Mouse (Mus musculus) cerebellum, adult (tissue): ENCODE results near the gene Tmem156.
A peak's percentile ranks its signal among the peaks of the same experiment; 100 is the strongest.
"Not testable (repeated sequence)": the region's sequence is repeated elsewhere in the genome, so short reads cannot be mapped to it uniquely, and the experiment has no call there.

ENCODE experiments used
- ATAC-seq: cut with Nextera tagmentation; 2 replicates; pipeline ENCODE4 v1.9.2; 2017; ENCODE audit warnings: mild to moderate bottlenecking, moderate library complexity, mixed read lengths; ENCODE audit not compliant: insufficient number of reproducible peaks, low FRiP score, low TSS enrichment

The Tmem156 gene

DNA sequence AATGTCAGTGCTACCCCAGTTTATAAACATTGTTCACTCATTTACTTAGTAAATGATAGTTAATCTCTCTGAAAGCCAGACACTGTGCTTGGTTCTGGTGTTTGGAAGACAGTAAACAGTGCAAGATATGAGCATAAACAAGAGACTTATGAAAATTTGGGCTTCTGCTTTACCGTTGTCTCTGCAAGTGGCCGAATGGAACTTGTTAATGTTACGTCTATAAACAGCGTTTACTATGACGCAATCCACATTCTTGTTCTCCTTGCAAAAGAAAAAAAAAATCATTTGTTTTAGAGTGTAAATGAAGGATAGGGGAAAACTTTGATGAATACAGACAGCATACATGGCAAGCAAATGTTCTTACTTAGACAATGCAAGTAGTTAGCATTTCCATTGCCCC lies at the start of gene Tmem156:
Gene Tmem156, minus strand, starts transcription at position 212 of the 400 bp plus-strand sequence.
- no peak for ATAC-seq

DNA sequence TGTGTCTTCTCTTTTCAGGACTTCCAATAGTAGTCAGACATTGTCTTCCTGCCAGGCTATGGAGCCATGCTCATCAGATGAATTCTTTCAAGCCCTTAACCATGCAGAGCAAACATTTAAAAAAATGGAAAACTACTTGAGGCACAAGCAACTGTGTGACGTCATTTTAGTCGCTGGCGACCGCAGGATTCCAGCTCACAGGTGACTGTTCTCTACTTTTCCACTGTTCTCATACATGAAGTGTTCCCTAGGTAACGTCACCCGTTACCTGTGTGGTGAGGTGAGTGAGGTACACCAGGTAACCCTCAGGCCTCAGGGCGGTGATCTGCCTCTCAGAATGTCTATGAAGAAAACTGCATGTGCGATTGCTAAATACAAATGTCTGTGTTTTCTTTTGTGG lies 49.3 kb upstream of the Tmem156 start:
- no peak for ATAC-seq

DNA sequence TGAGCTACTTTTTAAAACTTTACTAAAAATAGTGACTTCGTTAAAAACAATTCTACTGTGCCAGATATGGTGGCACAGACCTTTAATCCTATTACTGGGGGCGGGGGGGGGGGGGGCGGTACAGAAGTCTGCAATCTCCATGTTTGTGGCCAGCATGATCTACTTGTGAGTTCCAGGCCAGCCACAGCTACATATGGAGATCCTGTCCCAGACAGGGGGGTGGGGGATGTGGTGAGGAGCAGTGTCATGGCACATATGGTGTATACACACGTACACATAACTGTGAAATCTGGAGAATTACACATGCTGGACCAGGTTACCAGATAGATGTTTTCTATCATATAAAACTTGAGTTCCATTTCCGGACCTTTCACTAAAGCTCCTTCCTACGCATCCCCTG lies 45.1 kb upstream of the Tmem156 start:
- no peak for ATAC-seq

DNA sequence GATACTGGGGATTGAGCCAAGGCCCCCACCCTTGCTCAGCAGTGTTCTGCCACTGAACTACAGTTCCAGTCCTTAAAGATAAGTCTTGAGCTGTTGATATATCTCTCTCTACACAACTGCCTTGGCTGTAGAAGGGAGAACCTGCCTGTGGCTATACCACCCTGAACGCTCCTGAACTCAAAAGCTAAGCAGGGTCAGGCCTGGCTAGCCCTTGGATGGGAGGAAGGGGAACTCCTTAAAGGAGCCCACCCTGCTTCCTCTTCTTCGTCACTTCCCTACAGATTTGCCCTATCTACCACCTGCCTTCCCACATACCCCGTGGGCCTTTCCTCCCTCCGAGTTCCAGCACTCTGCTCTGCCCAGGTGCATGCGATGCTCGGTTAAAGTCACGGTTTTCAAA lies 44.2 kb upstream of the Tmem156 start:
- ATAC-seq = no peak

DNA sequence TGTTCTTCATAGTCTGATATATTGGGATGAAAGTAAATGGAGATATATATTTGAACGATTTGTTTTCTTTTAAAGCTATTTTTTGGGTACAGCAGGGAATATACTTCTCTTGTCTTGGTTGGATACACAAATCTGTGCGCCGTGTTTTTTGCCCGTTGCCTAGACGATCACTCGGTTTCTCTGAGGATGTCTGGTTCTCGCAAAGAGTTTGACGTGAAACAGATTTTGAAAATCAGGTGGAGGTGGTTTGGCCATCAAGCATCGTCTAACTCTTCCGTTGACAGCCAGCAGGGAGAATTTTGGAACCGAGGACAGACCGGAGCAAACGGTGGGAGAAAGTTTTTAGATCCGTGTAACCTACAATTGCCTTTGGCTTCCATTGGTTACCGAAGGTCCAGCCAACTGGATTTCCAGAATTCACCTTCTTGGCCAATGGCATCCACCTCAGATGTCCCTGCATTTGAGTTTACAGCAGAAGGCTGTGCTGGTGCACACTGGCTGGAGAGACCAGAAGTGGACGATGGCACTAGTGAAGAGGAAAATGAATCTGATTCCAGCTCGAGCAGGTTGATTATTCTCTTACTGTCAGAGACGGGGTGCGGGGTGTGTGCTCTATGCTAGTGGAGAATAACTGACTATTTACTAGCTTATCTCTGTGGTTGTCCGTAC lies 39.4 kb upstream of the Tmem156 start:
- ATAC-seq = peak; percentile 69; the same call in 1 of the 2 replicates

DNA sequence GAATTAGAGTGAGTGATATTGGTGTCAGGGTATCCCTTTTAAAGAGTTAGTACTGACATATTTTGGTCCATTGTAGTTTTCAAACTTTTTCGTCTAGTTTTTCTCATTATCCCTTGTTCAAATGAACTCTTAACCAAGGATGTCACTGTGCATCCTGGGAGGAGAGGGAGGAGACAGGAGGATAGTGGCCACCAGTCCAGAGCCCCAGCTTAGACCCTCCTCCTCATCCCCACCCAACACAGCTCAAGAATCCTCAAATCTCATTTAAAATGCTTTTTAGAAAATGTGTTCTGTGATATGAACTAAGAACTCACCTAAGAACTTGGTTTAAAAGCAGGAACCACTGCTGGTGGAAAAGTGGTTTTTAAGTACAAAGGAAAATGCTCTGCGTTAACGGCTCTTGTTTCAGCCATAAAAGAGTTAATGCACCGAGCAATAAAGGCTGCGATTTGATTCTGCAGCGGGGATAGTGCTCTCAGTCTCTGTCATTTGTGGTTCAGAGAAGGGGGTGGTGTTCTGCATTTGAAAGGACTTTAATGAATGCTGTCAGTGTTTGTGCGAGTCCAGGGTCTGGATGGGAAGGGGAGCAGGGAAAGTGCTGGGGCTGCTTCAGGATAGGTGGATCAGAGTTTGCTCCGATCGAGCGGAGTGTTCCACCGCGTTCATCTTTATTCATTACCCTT lies 38.7 kb upstream of the Tmem156 start:
- no peak for ATAC-seq

DNA sequence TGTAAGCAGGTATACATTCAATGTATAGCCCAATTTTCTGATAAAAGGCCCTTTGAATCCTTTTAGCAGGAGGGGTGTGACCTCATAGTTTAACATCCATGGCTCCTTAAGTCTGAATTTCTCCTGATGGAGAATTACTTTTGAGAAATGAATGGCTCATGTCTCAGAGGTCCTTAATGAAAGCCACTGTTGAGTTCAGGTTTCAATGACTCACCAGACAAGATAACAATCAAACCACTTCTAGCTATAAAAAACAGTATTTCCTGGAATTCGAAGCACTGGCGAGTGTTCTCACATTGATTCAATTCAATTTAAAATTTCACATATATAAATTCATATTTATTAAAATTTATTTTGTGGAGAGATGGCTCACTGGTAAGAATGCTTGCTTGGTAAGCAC lies 36.5 kb upstream of the Tmem156 start:
- ATAC-seq = no peak

DNA sequence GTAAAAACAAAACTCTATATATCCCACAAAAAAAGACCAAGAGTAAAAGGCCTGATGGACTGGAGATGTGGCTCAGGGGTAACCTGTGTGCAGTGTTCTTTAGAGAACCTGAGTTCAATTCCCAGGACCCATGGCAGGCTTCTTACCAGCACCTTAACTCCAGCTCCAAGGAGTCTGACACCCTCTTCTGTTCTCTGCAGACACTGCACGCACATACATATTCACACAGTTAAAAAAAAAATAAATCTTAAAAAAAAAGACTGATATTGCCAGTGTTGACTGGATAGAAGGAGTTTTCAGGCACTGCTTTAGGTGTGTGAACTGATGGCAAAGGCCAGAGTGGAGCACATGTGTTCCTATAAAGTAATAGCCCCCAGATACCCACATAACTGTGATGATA lies 34.2 kb upstream of the Tmem156 start:
- ATAC-seq = no peak

DNA sequence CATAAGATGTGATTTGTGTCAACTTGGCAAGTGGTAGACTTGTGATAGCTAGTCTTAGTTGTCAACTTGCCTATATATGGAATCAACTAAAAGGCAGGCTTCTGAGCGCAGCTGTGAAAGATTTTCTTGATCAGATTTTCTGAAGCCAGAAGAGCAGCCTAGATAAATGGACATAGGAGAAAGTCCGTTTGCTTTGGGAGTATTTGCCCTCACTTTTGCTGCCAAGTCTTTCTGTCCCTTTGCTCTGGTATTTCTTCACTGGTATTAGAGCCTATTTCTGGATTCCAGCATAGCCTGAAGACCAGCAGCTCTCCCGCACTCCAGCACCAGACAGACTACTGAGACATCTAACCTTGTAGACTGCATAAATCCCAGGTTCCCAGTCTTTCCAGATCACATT lies 30.7 kb upstream of the Tmem156 start:
- no peak for ATAC-seq

DNA sequence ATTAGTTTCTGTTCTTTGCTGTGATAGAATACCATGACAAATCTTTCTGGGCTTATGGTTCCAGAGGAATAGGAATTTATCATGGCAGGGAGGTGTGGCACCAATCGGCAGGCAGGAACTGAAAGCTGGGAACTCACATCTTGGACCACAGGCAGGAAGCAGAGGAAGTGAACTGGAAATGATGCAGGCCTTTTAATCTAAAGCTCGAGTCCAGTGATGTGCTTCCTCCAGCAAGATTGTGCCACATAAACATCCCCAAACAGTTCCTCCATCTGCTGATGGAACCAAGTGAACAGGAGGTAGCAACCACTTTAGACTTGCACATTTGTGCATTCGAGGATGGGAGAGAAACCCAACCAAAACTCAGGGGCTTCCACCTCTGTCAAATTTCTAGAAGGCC lies 28.0 kb upstream of the Tmem156 start:
- ATAC-seq = no peak

DNA sequence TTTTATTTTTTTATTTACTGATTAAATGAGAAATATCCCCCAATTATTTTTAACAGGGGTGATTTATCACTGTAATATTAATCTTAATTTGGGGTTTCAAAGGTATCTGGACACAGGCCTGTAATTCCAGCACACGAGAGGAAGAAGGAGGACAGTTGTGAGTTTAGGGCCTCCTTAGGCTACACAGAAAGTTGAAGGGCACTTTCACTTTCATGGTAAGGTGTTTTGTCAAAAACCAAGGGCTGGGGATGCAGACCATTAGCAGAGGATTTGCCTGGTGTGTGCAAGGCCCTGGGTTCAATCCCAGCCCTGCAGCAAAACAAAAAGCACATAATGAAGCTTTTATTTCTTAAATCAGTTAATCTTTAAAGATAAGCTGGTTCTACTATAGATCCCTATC lies 27.6 kb upstream of the Tmem156 start:
- ATAC-seq = no peak

DNA sequence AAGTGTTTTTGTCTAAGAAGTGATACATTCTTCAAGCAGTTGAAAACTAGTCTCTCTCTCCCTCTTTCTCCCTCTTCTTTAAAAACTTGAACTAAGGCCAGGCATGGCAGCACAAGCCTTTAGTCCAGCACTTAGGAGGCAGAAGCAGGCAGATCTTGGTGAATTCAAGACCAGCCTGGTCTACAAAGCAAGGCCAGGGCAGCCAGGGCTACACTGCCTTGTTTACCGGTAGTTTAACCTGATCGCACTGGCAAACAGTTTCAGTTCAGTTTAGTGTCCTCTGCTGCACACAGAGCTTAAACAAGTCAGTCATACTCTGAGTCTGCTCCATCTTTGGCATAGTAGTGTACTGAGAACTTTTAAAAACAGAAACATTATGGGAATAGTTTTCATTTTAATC lies 24.9 kb upstream of the Tmem156 start:
- no peak for ATAC-seq

DNA sequence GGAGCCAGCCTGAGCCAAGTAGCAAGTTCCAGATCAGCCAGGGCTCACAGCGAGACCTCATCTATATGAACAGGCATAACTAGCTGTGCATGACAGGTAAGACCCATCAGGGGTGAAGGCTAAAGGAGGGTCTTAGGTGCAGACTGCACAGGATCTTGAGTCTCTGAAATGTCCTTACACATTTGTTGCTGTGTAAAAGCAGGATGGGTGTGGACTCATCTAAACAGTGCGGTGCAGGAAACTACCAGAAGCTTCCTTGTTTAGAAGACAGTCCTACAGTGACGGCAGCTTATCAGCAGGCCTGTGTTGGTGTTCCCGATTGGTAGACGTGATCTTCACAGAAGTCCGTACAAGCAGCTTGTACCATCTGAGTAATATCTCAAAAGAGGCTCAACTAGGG lies 21.4 kb upstream of the Tmem156 start:
- ATAC-seq = no peak

DNA sequence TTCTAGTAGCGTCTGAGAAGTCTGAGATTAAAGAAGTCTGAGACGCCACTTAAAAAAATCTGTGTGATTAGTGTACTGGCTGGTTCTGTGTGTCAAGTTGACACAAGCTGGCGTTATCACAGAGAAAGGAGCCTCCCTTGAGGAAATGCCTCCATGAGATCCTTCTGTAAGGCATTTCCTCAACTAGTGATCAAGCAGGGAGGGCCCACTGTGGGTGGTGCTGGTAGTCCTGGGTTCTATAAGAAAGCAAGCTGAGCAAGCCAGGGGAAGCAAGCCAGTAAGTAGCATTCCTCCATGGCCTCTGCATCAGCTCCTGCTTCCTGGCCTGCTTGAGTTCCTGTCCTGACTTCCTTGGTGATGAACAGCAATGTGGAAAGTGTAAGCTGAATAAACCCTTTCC lies 20.3 kb upstream of the Tmem156 start:
- not testable (repeated sequence) for ATAC-seq

DNA sequence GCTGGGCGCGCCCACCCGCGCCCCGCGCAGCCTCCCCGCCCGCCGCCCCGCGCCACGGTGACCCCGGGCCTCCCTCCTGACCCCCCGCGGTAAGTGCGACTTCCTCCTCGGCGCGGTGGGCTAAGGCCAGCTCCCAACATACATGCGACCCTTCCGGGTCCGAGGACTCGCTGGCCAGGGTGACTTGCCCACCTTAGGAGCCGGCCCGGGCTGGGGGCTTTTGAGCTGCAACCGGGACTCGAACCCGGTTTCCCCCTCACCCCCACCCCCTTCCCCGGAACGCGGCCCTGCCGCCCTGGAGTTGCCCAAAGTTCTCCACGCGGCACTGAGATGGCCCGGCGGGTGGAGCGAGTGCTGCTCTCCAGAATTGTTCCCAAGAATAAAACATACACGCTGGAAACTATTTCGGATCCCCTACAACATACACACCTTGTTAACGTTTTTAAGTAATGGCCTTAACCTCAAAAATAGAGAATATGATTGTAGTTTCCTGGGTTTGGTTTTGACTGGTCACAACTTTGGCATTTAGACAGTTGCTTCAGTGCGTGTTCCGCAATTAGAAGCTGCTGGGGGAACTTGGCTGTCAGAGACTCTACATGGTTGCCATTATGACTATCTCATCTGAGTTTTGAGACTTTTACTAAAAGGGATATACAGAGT lies 16.0 kb upstream of the Tmem156 start:
- ATAC-seq = peak; percentile 16; the same call in 1 of the 2 replicates

DNA sequence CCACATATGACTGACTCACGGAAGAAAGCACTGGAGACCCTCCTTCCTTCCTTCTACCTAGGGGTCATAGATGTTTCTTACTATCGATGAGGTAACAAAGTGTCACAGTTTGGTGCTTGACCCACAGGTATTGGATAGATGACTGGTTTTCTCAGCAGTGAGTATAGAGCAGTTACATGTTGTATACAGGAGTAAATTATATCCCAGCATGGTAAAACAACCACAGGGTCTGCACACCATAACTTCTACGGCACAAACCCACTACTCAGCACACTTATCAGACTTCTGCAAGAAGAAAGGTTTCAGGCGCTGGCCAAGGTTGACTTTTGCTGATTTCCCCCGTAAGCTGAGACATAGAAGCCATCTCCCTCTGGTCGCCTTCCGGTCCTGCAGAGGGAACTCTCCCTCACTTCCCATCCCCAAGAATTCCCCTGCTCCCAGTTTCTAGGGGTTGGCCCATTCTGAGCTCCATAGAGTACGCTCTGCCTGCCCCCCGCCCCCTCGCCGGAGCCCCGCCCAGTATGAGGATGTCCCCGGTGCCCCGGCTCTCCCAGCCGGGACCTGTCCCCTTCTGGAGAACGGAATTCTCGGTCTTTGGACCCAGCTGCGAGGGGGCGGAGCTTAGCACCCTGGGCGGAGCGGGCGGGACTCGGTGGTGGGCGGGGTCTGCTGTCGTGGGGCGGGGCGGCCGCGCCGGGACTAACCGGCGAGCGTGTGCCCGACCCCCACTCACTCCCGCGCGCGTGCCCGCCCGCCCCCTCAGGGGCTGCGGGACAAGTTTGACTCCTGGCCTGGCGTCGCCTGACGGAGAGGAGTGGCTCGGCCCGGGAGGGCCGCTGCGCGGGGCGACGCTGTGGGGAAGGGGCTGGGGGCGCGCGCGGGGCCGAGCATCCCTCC lies 15.2 kb upstream of the Tmem156 start, which contains the start of gene Klhl5:
Gene Klhl5, plus strand, starts transcription at position 664 of the 897 bp plus-strand sequence.
- ATAC-seq = peak; percentile 75

DNA sequence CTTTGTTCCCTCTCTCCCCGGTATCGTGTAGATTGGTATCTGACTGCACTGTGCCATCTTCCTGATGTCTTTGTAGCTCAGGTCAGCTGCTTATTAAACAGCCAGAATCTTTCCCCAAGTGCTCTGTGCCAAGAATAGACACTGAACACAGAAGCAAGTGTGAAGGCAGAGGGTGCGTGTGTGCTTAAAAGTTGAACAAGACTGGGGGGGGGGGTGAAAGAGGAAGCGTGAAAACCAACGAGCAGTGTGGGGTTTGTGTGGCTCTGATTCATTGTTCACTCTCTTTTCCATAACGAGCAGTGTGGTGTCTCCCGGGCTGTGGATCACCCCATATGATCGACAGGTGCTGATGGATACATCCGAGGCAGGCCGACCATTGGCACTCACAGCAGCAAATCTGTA lies 10.7 kb upstream of the Tmem156 start:
- no peak for ATAC-seq

DNA sequence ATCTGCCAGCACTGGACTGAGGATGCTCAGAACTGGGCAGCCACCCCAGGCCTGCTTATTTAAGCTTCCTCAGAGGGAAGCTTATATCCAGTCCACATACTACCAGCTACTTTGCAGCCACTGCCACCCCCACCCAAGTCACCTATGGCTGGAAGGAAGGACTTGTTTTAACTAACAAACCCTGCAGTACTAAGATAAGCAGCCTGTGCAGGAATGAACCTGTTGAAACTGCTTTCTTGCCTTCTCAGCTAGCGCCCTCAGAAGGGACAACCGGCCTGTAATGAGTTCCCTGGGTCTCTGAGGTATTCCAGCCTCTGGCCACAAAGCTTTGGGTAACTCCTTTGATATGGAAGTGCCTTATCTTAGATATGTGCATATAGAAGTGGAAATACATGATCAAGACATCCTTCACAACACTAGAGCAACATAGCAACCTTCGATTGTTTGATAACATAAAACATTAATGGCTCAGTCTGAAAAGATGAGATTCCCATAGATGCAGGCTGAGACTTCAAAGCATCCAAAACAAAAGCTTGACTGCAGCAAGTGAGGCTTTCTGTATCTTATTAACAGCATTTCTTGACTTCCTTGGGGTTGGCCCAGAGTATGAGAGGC lies 10.2 kb upstream of the Tmem156 start:
- ATAC-seq = no peak

DNA sequence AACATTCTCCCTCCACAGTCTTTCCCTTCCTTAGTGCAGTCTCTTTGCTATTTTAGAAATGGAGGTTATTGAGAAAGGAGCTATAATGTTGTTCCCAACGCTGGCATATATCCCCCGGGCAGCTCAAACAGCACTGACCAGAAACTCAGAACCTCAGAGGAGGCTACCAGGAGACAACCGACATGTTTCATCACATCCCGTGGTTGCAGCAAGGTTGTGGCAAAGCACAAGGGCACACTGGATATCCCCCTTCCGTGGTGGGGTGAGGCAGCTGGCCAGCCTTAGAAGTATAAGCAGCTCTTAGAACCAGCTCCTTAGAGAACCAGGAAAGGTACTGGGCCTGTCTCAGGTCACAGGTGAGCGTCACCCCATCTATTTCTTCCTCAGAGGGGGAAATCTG lies 9.7 kb upstream of the Tmem156 start:
- ATAC-seq = no peak

DNA sequence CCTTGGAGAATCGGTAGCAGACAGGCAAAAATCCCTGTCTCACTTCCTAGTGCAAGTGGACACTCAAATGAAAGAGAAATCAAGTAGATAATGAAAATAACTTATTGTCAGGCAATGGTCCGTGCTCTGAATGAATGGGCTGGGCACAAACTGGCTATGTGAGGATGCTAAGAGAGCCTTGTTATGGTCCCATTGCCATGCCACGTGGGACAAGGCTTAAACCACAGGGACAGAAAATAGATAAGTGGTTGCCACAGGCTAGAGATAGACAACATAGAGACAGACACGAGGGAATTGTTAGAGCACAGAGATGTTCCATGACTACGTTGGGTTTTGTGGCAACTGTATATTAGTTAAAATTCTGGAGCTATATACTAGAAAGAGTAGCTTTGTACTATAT lies 9.3 kb upstream of the Tmem156 start:
- ATAC-seq = no peak
